Mouse (Mus musculus): ENCODE measurements around the gene Nxpe2. TPM values are rescaled to one million over a fixed set of nuclear protein-coding genes. Genes with fewer than 3 reads are reported as not detected.

Nxpe2 gene
- 1.2 and 2.4 TPM in 2 replicates for polyA plus RNA-seq (2015; fragmentation: Nextera tagmentation; extraction: Ambion mirVana)

DNA sequence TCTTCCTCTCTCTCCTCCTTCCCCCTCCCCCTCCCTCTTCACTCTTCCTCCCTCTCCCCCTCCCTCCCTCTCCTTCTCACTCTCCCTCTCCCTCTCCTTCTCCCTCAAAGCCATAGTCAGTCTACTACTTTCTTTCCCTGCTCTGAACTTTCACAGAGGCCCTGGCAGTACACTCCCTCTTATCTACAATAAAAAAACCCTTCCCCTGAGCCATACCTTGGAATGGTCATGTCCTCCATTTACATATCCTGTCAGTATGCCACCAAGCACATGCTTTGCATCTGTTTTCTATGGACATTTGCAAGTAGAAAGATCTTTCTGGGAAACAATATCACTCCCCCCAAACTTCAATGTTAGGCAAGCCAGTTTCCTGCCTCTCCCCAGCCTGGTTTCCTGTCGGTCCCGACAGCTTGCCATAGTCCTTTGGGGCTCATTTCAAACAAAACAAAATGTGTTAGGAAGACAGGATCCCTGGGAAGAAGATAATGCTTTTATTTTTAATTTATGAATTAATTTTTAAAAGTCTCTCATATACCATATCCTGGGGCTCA is at the start of gene Nxpe2:
TSS of gene Nxpe2 (minus strand) at position 307 of the 551 bp plus-strand sequence.
- Histone ChIP-seq H3K27ac (no peak within 1 kb of the TSS), H3K9me3 (no peaks in the 10 kb centered on the region), H3K4me2 (no peak within 1 kb of the TSS), H3K9ac (no peak within 1 kb of the TSS), H3K36me3 (no peaks in the 10 kb centered on the region), H3K4me1 (peaks cover 8% of the 10 kb centered on the region; the same call in 1 of the 2 replicates), H3K27me3 (no peaks in the 10 kb centered on the region), H3K4me3 (no peak within 1 kb of the TSS)
- WGBS: 48% methylated on average over 2 of the region's 2 CpGs
- ATAC-seq (ENCODE audit: insufficient number of reproducible peaks, insufficient read depth, low FRiP score, low TSS enrichment, low read depth): no peak

DNA sequence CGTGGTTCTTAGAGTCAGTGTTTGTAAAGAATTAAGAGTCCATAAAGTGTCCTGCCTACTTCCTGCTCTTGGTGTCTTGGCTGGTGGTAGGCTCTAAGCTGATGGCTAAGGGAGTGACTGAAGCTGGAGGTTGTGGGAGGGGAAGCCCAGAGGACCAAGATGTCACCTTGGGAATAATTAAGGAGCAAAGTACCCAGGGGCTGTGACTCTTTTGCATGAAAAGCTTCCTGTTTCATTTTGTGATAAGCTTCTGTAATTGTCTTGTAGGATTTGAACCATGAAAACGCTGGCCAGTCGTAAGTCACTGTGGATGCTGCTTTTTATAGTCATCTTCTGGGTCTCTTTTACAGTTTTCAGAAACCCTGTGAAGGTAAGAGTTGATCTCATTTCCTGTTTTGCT is 36.7 kb upstream of the Nxpe2 start:
- Histone ChIP-seq H3K27me3 (no peaks in the 10 kb centered on the region), H3K36me3 (no peaks in the 10 kb centered on the region), H3K27ac (no peak overlapping the region), H3K9ac (no peak overlapping the region), H3K4me2 (no peak overlapping the region), H3K9me3 (no peaks in the 10 kb centered on the region), H3K4me3 (no peak overlapping the region), H3K4me1 (no peaks in the 10 kb centered on the region)
- ATAC-seq (ENCODE audit: insufficient number of reproducible peaks, insufficient read depth, low FRiP score, low TSS enrichment, low read depth): no peak
- WGBS: 74% methylated on average over 3 of the region's 3 CpGs

DNA sequence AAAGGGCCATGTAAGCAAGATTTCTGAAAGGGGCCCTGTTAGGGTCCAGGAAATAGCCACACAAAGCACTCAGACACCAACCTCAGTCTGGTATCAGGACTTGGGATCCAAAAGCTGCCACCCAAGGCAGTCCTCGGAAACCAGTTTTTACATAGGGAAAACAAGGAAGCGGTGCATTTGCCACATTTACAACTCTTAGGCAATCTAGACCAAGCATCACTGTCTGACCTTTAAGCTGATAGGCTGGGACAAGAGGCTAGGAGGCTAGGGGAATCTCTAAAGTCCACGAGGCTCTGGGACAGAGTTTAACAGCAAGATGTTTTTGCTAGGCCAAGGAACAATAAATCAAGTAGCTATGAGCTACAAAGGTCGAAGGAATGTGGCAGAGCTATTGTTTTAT is 35.2 kb upstream of the Nxpe2 start:
- H3K36me3 ChIP-seq: no peaks in the 10 kb centered on the region
- no peak overlapping the region for H3K27ac ChIP-seq
- no peaks in the 10 kb centered on the region for H3K4me1 ChIP-seq
- H3K4me2 ChIP-seq: no peak overlapping the region
- no peak overlapping the region for H3K9ac ChIP-seq
- ATAC-seq (ENCODE audit: insufficient number of reproducible peaks, insufficient read depth, low FRiP score, low TSS enrichment, low read depth): no peak
- H3K27me3 ChIP-seq: no peaks in the 10 kb centered on the region
- H3K4me3 ChIP-seq: no peak overlapping the region
- WGBS: 82% methylated on average over 4 of the region's 4 CpGs
- H3K9me3 ChIP-seq: no peaks in the 10 kb centered on the region

DNA sequence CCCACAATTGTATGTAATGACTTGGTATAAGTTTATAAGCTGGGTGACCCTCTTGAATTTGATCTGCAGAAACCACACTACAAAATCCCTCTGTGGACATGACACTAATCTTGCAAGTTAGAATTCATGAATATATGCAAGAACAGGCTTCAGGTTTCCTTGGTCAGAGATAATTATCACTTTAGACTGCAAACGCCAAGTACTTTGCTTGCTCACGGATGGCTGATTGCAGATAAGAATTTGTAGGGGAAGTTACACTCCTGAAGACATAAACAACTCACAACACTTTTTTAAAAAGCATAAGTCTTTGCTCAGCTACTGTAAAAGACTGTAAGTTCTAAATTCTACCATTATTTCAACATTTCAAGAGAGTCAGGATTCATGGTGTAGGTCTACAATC is 21.1 kb upstream of the Nxpe2 start:
- Histone ChIP-seq H3K27me3 (no peaks in the 10 kb centered on the region), H3K4me2 (no peak overlapping the region), H3K4me1 (no peaks in the 10 kb centered on the region), H3K36me3 (no peaks in the 10 kb centered on the region), H3K4me3 (no peak overlapping the region), H3K27ac (no peak overlapping the region), H3K9ac (no peak overlapping the region), H3K9me3 (no peaks in the 10 kb centered on the region)
- ATAC-seq (ENCODE audit: insufficient number of reproducible peaks, insufficient read depth, low FRiP score, low TSS enrichment, low read depth): no peak
- WGBS: 39% methylated on average over 2 of the region's 2 CpGs

DNA sequence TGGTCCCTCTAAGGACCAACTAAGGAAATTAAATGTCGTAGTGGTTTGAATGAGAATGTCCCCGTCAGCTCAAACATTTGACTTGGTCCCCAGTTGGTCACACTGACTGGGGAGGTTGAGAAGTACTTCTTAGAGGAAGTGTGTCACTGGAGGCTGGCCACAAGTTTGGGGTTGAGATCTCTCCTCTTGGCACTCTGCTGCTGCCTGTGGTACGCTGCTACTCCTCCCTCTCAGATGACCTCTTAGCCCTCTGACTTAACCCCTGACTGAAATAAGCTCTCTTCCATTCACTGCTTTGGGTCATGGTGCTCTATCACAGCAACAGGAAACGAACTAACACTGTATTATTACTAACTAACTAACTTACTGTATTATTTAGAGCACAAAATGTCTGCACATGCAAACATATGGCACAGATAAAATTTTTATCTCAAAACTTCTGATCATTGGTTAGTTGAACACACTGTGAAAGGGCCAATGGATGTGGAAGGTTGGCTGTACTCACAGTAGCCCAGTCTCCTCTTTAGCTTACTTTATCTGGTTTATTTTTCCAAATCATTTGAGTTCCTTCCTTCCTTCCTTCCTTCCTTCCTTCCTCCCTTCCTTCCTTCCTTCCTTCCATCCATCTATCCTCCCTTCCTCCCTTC is 20.1 kb upstream of the Nxpe2 start:
- no peaks in the 10 kb centered on the region for H3K27me3 ChIP-seq
- no peak for ATAC-seq (ENCODE audit: insufficient number of reproducible peaks, insufficient read depth, low FRiP score, low TSS enrichment, low read depth)
- no peaks in the 10 kb centered on the region for H3K36me3 ChIP-seq
- H3K4me2 ChIP-seq: no peak overlapping the region
- no peaks in the 10 kb centered on the region for H3K9me3 ChIP-seq
- 60% methylated on average over 4 of the region's 4 CpGs for WGBS
- no peak overlapping the region for H3K4me3 ChIP-seq
- no peaks in the 10 kb centered on the region for H3K4me1 ChIP-seq
- no peak overlapping the region for H3K9ac ChIP-seq
- no peak overlapping the region for H3K27ac ChIP-seq

DNA sequence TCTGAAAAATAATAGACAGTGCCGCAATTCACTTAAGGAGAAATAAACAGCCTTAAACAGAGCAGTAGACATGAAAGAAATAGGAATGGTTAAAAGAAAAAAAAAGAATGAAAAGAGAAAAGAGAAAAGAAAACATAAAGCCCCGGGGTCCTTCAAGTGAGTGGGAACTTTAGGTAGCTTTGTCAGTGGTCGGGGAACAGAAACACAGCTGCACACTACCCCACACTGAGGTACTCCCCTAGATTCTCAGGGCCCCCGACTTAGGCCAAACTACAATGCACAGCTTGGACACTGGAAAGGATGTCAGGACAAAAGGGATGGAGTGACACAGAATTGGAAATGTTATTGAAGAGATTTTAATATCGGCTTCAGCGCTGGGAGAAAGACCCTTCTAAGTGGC is 9.5 kb upstream of the Nxpe2 start:
- H3K9ac ChIP-seq: no peak overlapping the region
- no peaks in the 10 kb centered on the region for H3K9me3 ChIP-seq
- peaks cover 17% of the 10 kb centered on the region; the same call in 1 of the 2 replicates for H3K4me1 ChIP-seq
- ATAC-seq (ENCODE audit: insufficient number of reproducible peaks, insufficient read depth, low FRiP score, low TSS enrichment, low read depth): no peak
- no peaks in the 10 kb centered on the region for H3K36me3 ChIP-seq
- WGBS: 64% methylated on average over 6 of the region's 6 CpGs
- H3K4me3 ChIP-seq: no peak overlapping the region
- H3K4me2 ChIP-seq: no peak overlapping the region
- no peak overlapping the region for H3K27ac ChIP-seq
- no peaks in the 10 kb centered on the region for H3K27me3 ChIP-seq

DNA sequence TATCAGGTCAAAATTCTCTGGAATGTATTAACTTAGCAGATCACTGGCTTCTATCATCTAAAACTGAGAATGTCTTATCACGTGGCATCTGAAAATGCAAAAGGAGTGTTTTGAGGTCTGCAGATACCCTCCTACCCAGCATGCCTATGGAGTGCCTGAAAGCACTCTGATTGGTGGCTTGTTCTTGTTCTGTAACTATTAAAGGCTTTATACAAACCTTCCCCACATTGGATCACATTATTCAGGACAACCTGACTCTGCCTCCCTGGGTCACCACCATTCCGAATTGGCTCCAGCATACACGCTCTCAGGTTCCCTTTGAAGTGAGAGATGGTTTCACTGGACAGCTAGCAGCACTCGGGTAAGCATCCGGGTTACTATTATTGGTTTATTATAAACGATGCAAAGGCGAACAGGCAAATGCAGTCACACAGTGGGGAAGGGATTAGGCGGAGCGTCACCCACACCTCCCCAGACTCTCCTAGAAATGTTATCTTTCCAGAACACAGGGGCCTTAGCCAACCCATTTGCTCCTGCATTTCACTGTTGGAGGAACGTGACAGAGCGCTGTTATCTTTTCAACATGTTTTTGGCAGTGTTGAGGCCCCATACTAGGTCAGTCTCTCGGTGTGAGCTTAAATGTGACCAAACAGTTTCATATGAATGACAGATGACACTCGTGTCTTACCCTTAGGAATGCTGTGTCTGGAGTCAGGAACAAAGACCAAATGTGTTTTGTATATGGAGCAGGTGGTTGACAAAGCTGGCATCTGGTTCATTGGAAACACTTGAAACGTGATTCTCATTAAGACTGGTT is 8.8 kb upstream of the Nxpe2 start:
- H3K4me1 ChIP-seq: peaks cover 17% of the 10 kb centered on the region; the same call in 1 of the 2 replicates
- no peak for ATAC-seq (ENCODE audit: insufficient number of reproducible peaks, insufficient read depth, low FRiP score, low TSS enrichment, low read depth)
- WGBS: 46% methylated on average over 14 of the region's 14 CpGs

DNA sequence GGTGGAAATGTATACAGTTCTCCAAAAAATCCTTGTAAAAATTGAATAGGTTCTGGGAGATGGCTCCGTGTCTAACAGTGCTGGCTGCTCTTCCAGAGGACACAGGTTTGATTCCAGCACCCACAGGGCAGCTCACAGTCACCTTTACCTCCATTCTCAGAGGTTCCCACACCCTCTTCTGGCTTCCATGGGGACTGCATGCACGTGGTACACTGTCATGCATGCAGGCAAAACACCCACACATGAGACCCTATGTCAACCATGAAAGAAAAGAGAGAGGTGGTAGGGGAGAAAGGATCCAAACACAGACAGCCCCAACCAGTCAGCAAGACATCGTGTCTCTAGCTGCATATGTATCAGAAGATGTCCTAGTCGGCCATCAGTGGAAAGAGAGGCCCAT is 7.6 kb upstream of the Nxpe2 start:
- no peaks in the 10 kb centered on the region for H3K27me3 ChIP-seq
- H3K4me3 ChIP-seq: no peak overlapping the region
- H3K4me1 ChIP-seq: peaks cover 17% of the 10 kb centered on the region; the same call in 1 of the 2 replicates
- no peak for ATAC-seq (ENCODE audit: insufficient number of reproducible peaks, insufficient read depth, low FRiP score, low TSS enrichment, low read depth)
- no peaks in the 10 kb centered on the region for H3K9me3 ChIP-seq
- H3K36me3 ChIP-seq: no peaks in the 10 kb centered on the region
- 74% methylated on average over 4 of the region's 4 CpGs for WGBS
- H3K9ac ChIP-seq: no peak overlapping the region
- H3K4me2 ChIP-seq: no peak overlapping the region
- H3K27ac ChIP-seq: no peak overlapping the region

More for the DNA sequence above, 8.8 kb upstream of the Nxpe2 start:
- H3K27ac ChIP-seq: no peak overlapping the region
- H3K27me3 ChIP-seq: no peaks in the 10 kb centered on the region
- no peaks in the 10 kb centered on the region for H3K36me3 ChIP-seq
- H3K4me2 ChIP-seq: no peak overlapping the region
- no peak overlapping the region for H3K9ac ChIP-seq
- no peak overlapping the region for H3K4me3 ChIP-seq
- no peaks in the 10 kb centered on the region for H3K9me3 ChIP-seq

DNA sequence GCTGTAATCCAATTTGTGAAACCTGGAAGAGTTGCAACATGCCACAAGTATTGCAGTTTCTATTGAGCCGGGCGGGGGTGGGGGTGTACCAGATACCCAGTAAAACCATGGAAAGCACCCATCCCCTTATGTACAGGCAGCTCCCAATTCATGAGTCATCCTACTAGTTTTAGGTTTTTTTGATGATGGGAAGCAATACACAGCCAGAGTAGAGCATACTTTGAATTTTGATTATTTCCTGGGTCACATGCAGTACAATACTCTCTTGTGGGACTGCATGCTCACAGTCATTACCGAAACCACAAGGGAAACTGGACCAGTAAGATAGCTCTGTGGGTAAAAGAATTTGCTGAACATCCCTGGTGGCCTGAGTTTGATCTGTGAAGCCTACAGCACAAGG is 3.8 kb upstream of the Nxpe2 start:
- Histone ChIP-seq H3K4me1 (peaks cover 12% of the 10 kb centered on the region), H3K9me3 (no peaks in the 10 kb centered on the region), H3K9ac (no peak overlapping the region), H3K4me2 (no peak overlapping the region), H3K4me3 (no peak overlapping the region), H3K27ac (no peak overlapping the region), H3K36me3 (no peaks in the 10 kb centered on the region), H3K27me3 (no peaks in the 10 kb centered on the region)
- 90% methylated on average over 3 of the region's 3 CpGs for WGBS
- ATAC-seq (ENCODE audit: insufficient number of reproducible peaks, insufficient read depth, low FRiP score, low TSS enrichment, low read depth): no peak

DNA sequence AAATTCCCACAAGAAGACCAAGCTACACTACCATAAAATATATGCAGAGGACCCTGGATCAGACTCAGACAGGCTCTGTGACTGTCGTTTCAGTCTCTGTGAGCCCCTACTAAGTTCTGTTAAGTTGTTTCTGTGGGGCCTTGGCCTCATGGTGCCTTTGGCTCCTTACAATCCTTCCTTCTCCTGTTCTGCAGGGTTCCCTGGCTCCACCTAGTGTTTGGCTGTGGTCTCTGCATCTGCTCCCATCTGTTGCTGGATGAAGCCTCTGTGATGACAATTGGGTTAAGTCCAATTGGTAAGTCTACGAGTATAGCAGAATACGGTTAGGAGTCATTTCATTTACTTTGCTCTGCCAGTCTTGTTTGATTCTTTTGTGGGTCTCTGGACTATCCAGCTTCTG is 1.5 kb upstream of the Nxpe2 start:
- Histone ChIP-seq H3K4me2 (no peak overlapping the region), H3K36me3 (no peaks in the 10 kb centered on the region), H3K27me3 (no peaks in the 10 kb centered on the region), H3K9me3 (no peaks in the 10 kb centered on the region), H3K4me1 (peaks cover 8% of the 10 kb centered on the region; the same call in 1 of the 2 replicates), H3K4me3 (no peak overlapping the region), H3K9ac (no peak overlapping the region), H3K27ac (no peak overlapping the region)
- 39% methylated on average over 3 of the region's 3 CpGs for WGBS
- no peak for ATAC-seq (ENCODE audit: insufficient number of reproducible peaks, insufficient read depth, low FRiP score, low TSS enrichment, low read depth)

DNA sequence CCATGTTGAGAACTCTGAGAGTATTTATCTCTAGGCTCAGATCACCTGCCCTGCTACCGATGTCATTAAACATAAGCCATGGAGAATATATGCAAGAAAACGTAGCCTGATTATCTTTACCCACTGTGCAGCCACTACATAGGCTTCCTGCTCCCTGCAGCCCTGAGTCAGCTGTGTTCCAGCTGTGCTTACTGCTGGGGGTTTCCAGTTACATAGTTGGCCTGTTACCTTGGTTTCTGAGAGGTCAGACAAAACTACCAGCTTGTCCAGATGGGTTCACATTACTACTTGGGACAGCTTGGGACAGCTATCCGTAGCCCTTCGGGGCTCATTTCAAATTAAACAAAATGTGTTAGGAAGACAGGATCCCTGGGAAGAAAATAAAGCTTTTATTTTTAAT is 868 bp upstream of the Nxpe2 start:
- Histone ChIP-seq H3K4me2 (no peak overlapping the region), H3K36me3 (no peaks in the 10 kb centered on the region), H3K4me3 (no peak overlapping the region), H3K9ac (no peak overlapping the region), H3K27me3 (no peaks in the 10 kb centered on the region), H3K4me1 (peaks cover 8% of the 10 kb centered on the region; the same call in 1 of the 2 replicates), H3K9me3 (no peaks in the 10 kb centered on the region), H3K27ac (no peak overlapping the region)
- ATAC-seq (ENCODE audit: insufficient number of reproducible peaks, insufficient read depth, low FRiP score, low TSS enrichment, low read depth): no peak
- 35% methylated on average over 4 of the region's 4 CpGs for WGBS

DNA sequence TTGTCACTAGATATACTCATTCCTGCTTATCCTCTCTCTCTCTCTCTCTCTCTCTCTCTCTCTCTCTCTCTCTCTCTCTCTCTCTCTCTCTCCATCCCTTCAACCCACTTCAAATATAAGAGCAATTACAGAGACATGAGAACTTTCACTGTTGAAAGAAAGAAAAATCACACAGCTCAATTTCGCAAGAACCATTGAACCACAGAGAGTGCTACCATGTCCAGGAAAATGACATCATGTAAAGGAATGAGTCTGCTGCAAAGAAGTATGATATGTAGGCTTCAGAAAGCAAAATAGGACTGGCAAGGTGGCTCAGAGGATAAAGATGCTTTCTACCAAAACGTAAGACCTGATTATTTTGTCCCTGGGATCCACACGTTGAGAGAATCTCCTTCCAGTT is 7.4 kb downstream of the Nxpe2 start:
- H3K4me2 ChIP-seq: no peak overlapping the region
- H3K27me3 ChIP-seq: no peaks in the 10 kb centered on the region
- no peak overlapping the region for H3K27ac ChIP-seq
- ATAC-seq (ENCODE audit: insufficient number of reproducible peaks, insufficient read depth, low FRiP score, low TSS enrichment, low read depth): no peak
- H3K4me3 ChIP-seq: no peak overlapping the region
- H3K4me1 ChIP-seq: no peaks in the 10 kb centered on the region
- no peaks in the 10 kb centered on the region for H3K9me3 ChIP-seq
- H3K36me3 ChIP-seq: no peaks in the 10 kb centered on the region
- no peak overlapping the region for H3K9ac ChIP-seq
- 90% methylated on average over 3 of the region's 3 CpGs for WGBS

Measured in embryonic facial prominence, embryonic 13.5 days (tissue).